Mouse (Mus musculus) kidney, adult 2 months (tissue): Measurements from ENCODE around the gene Cxcr6.

Experiments
- CTCF ChIP-seq: fragments of 200-500 bp; conservative IDR thresholded peaks from 2 replicates; pipeline ENCODE4 v1.5.1; 2011; ENCODE audit warnings: low read depth, mild to moderate bottlenecking, control low read depth, low read length, moderate library complexity, mixed read lengths; ENCODE audit not compliant: insufficient read depth, insufficient read length
- POLR2A ChIP-seq: fragments of 200-500 bp; IDR thresholded peaks from one replicate; pipeline ENCODE4 v1.6.1; 2011; ENCODE audit warnings: low read depth, low read length, control low read depth

DNA sequence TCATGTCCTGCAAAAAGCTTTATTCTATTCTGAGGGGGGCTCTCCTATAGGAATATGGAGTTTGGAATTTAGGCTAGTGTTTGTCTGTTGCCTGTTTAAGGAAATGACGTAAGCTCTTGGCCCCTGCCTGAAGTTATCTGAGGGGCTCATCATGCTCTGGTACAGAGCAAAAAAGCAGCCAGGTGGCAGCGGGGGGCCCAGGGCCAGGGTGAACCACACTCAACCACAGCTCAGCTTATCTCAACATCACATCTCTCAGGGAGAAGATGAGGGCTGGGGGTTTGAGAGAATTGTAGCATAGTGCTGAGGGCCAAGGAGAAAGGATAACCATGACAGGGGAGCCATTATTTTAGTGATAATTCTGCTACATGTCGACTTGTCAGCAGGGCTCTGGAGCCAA is 49.5 kb upstream of the Cxcr6 start:
- TF ChIP-seq POLR2A (no peak), CTCF (no peak)
